Mouse (Mus musculus): ENCODE measurements at regions not wholly inside any gene's neighbourhood (a gene's known extent, or its start where the extent isn't known, plus 50 kb on each side); places are given as distances from the start of the nearest gene placed in this dataset.

DNA sequence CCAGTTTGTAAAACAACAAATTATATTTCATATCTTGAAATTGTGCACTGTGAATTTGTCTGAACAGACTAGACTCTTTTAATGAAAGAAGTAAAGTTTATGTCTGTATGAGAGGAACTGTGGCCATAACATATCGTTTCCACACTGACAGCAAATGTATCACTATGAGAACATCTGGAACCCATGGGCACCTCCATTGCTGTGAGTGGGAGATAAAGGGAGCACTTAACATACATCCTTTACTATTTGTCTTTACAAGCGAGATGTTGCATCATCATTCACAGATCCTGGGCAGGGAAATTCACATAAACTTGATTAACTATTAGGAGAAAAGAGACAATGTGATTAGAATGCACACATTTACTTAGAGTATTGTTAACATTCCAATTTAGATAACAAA is 476.2 kb downstream of the Cdh9 start:
- DNase-seq, result no peak
- intact Hi-C loops (cut with DNase I), result no loop called here

DNA sequence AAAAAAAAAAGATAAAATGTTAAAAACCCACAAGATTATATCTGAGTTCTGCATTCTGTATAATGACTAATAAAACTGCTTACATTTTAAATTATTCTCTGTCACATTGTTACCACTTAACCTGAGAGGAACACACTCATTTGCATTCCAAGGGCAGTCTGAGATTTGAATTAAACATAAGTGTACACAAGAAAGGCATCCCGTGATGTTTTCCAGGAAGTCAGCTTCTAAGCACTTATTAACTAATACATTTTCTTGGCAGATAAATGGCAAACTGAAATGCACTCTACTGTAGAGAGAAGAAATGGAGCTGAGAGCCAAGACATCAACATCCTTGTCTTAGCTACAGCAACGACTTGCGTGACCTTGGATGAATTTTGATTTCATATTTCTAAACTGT is 516.5 kb downstream of the Cdh9 start:
- intact Hi-C loops (cut with DNase I), result no loop called here
- DNase-seq, result no peak

DNA sequence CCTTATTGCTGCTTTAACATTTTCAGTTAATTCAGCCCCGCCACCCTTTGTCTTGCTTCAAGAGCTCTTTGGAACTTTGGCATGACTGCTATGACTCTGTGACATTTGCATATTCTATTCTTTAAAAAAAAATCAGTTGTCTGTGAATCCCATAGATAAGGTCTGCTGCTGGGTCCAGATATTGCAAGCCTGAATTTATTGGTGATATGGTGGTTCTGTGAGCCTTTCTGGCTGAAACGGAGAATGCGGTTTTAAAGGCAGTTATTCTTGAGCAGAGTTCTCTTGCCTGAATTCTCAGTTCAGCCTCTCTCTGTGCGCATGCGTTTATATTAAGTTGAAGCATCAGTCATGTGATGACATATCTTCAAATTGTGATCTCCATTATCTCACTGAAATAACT is 560.7 kb downstream of the Cdh9 start:
- intact Hi-C loops (cut with DNase I), result no loop called here
- DNase-seq, result no peak

Data from left cerebral cortex, postnatal 4 days (tissue).